Mouse (Mus musculus) forebrain, embryonic 15.5 days (tissue): ENCODE measurements around the gene Ercc6. TPM values are rescaled to one million over a fixed set of nuclear protein-coding genes. Genes with fewer than 3 reads are reported as not detected.

Experiments
- ATAC-seq: fragments of 200-750 bp; cut with Nextera tagmentation; replicated peaks from 2 replicates; pipeline ENCODE4 v1.8.0; 2017; ENCODE audit warnings: mild to moderate bottlenecking, moderate TSS enrichment, moderate library complexity
- H3K27ac ChIP-seq: fragments of 300-500 bp; sonication (generic); replicated peaks from 2 replicates; pipeline ENCODE4 v1.5.1; 2015; ENCODE audit warnings: mild to moderate bottlenecking, inconsistent platforms
- H3K27me3 ChIP-seq: fragments of 300-500 bp; sonication (generic); 2 replicates; pipeline ENCODE4 v1.6.1; 2015; ENCODE audit warnings: inconsistent platforms
- H3K36me3 ChIP-seq: fragments of 300-500 bp; sonication (generic); 2 replicates; pipeline ENCODE4 v1.6.1; 2015; ENCODE audit warnings: mild to moderate bottlenecking, inconsistent platforms
- H3K4me1 ChIP-seq: fragments of 300-500 bp; sonication (generic); 2 replicates; pipeline ENCODE4 v1.6.1; 2015; ENCODE audit warnings: inconsistent platforms
- H3K4me2 ChIP-seq: fragments of 300-500 bp; sonication (generic); replicated peaks from 2 replicates; pipeline ENCODE4 v1.6.1; 2015; ENCODE audit warnings: mild to moderate bottlenecking, inconsistent platforms
- H3K4me3 ChIP-seq: fragments of 300-500 bp; sonication (generic); 2 replicates; pipeline ENCODE4 v1.5.1; 2015; ENCODE audit warnings: mild to moderate bottlenecking, inconsistent platforms
- H3K9ac ChIP-seq: fragments of 300-500 bp; sonication (generic); replicated peaks from 2 replicates; pipeline ENCODE4 v1.6.1; 2015; ENCODE audit warnings: mild to moderate bottlenecking, inconsistent platforms
- H3K9me3 ChIP-seq: fragments of 300-500 bp; sonication (generic); 2 replicates; pipeline ENCODE4 v1.6.1; 2016; ENCODE audit warnings: inconsistent platforms
- WGBS: fragments of 180-500 bp; shearing (Covaris S2); methylation state at CpG from one replicate; pipeline ENCODE4 v1.1.7; 2015; ENCODE audit warnings: mixed read lengths; 5-methylcytosine and 5-hydroxymethylcytosine counted together
- polyA plus RNA-seq: library from polyadenylated mRNA; unstranded; fragments of >200 nt; fragmentation: Nextera tagmentation; extraction: Ambion mirVana; gene quantifications from 2 replicates; pipeline ENCODE4 v1.2.1, GENCODE M21; 2015

The Ercc6 gene
- polyA plus RNA-seq, 1 experiment from 2014 or later, result 28.5 TPM

- H3K4me3 ChIP-seq, result no peak overlapping the region
- H3K36me3 ChIP-seq, result peaks cover 59% of the 10 kb centered on the region
- no peaks in the 10 kb centered on the region for H3K27me3 ChIP-seq
- 93% methylated on average over 1 of the region's 1 CpGs for WGBS
- no peak overlapping the region for H3K27ac ChIP-seq
- no peak overlapping the region for H3K9ac ChIP-seq
- no peak overlapping the region for H3K4me2 ChIP-seq
- H3K4me1 ChIP-seq, result 0 out of 2 replicates have a peak, but pooled peaks cover 5% of the 10 kb centered on the region
- H3K9me3 ChIP-seq, result no peaks in the 10 kb centered on the region
- ATAC-seq, result no peak
Observed at GRCm38 (mm10) chr14:32524071-32524470, 10.8 kb downstream of the Ercc6 start.

GRCm38 (mm10) chr14:32525996-32526705, 12.8 kb downstream of the Ercc6 start:
- Histone ChIP-seq H3K4me3 (no peak overlapping the region), H3K27ac (no peak overlapping the region), H3K9me3 (no peaks in the 10 kb centered on the region), H3K4me2 (no peak overlapping the region), H3K4me1 (peaks cover 9% of the 10 kb centered on the region; the same call in 1 of the 2 replicates), H3K27me3 (no peaks in the 10 kb centered on the region), H3K36me3 (peaks cover 39% of the 10 kb centered on the region), H3K9ac (no peak overlapping the region)
- 73% methylated on average over 14 of the region's 14 CpGs for WGBS
- no peak for ATAC-seq

GRCm38 (mm10) chr14:32527211-32527610, 13.9 kb downstream of the Ercc6 start:
- H3K4me3 ChIP-seq, result no peak overlapping the region
- H3K4me1 ChIP-seq, result peaks cover 17% of the 10 kb centered on the region
- H3K9ac ChIP-seq, result no peak overlapping the region
- no peaks in the 10 kb centered on the region for H3K27me3 ChIP-seq
- H3K36me3 ChIP-seq, result peaks cover 31% of the 10 kb centered on the region; the same call in 1 of the 2 replicates
- no peak overlapping the region for H3K4me2 ChIP-seq
- no peak overlapping the region for H3K27ac ChIP-seq
- ATAC-seq, result no peak
- 94% methylated on average over 9 of the region's 9 CpGs for WGBS
- H3K9me3 ChIP-seq, result no peaks in the 10 kb centered on the region

- H3K36me3 ChIP-seq, result peaks cover 27% of the 10 kb centered on the region; the same call in 1 of the 2 replicates
- H3K4me2 ChIP-seq, result no peak overlapping the region
- H3K9me3 ChIP-seq, result no peaks in the 10 kb centered on the region
- no peaks in the 10 kb centered on the region for H3K27me3 ChIP-seq
- 93% methylated on average over 7 of the region's 7 CpGs for WGBS
- no peak overlapping the region for H3K27ac ChIP-seq
- H3K4me1 ChIP-seq, result peaks cover 21% of the 10 kb centered on the region
- H3K4me3 ChIP-seq, result no peak overlapping the region
- no peak for ATAC-seq
- H3K9ac ChIP-seq, result no peak overlapping the region
Observed at GRCm38 (mm10) chr14:32529036-32529435, 15.7 kb downstream of the Ercc6 start.

- Histone ChIP-seq H3K9me3 (no peaks in the 10 kb centered on the region), H3K27ac (no peak overlapping the region), H3K9ac (no peak overlapping the region), H3K4me1 (peaks cover 16% of the 10 kb centered on the region), H3K27me3 (no peaks in the 10 kb centered on the region), H3K4me2 (no peak overlapping the region), H3K4me3 (no peak overlapping the region), H3K36me3 (peaks cover 23% of the 10 kb centered on the region)
- WGBS, result 3% methylated on average over 2 of the region's 2 CpGs
- ATAC-seq, result no peak; the same call in 1 of the 2 replicates
Observed at GRCm38 (mm10) chr14:32530896-32531295, 17.6 kb downstream of the Ercc6 start.

- Histone ChIP-seq H3K27ac (no peak overlapping the region), H3K4me3 (no peak overlapping the region)
- peak; percentile 53; the same call in 1 of the 2 replicates for ATAC-seq
Observed at GRCm38 (mm10) chr14:32531371-32531770, 18.1 kb downstream of the Ercc6 start.

GRCm38 (mm10) chr14:32532381-32533147, 19.2 kb downstream of the Ercc6 start:
- H3K27ac ChIP-seq, result no peak overlapping the region; the same call in 1 of the 2 replicates
- 48% methylated on average over 7 of the region's 7 CpGs for WGBS

More at GRCm38 (mm10) chr14:32531371-32531770, 18.1 kb downstream of the Ercc6 start:
- peaks cover 20% of the 10 kb centered on the region for H3K4me1 ChIP-seq
- H3K9ac ChIP-seq, result no peak overlapping the region
- peaks cover 19% of the 10 kb centered on the region for H3K36me3 ChIP-seq
- no peaks in the 10 kb centered on the region for H3K9me3 ChIP-seq
- H3K27me3 ChIP-seq, result no peaks in the 10 kb centered on the region
- H3K4me2 ChIP-seq, result no peak overlapping the region
- 54% methylated on average over 3 of the region's 3 CpGs for WGBS

DNA sequence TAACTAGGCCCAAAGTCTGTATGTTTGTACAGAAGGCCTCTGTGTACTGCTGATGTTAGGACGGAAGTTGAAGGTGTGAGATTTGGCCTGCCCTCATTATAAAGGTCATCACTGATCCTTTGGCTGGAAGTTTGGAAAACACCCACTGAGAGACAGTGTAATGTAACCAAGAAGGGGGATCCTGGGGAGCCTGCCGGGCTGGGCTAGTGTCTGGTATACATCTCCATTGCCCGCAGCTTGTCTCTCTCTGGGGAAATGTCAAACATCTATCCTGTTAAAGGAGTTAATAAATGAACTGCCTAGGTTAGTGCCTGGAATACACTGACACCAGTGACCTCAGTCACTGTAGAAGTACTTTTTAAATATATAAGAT, 19.8 kb downstream of the Ercc6 start:
- 78% methylated on average over 3 of the region's 3 CpGs for WGBS
- ATAC-seq, result no peak
- Histone ChIP-seq H3K9me3 (no peaks in the 10 kb centered on the region), H3K4me1 (peaks cover 27% of the 10 kb centered on the region), H3K4me2 (no peak overlapping the region), H3K4me3 (no peak overlapping the region), H3K27me3 (no peaks in the 10 kb centered on the region), H3K36me3 (peaks cover 8% of the 10 kb centered on the region), H3K9ac (no peak overlapping the region), H3K27ac (no peak overlapping the region)

More at GRCm38 (mm10) chr14:32532381-32533147, 19.2 kb downstream of the Ercc6 start:
- H3K9ac ChIP-seq, result no peak overlapping the region
- no peaks in the 10 kb centered on the region for H3K27me3 ChIP-seq
- peaks cover 8% of the 10 kb centered on the region for H3K36me3 ChIP-seq
- H3K4me1 ChIP-seq, result peaks cover 27% of the 10 kb centered on the region
- 0 out of 2 replicates have a peak, but pooled peaks have one; percentile 41 for ATAC-seq
- no peak overlapping the region for H3K4me2 ChIP-seq
- H3K4me3 ChIP-seq, result no peak overlapping the region
- H3K9me3 ChIP-seq, result no peaks in the 10 kb centered on the region

- Histone ChIP-seq H3K9me3 (no peaks in the 10 kb centered on the region), H3K4me3 (no peak overlapping the region), H3K36me3 (peaks cover 8% of the 10 kb centered on the region), H3K4me2 (no peak overlapping the region), H3K27me3 (no peaks in the 10 kb centered on the region), H3K27ac (no peak overlapping the region), H3K4me1 (peaks cover 27% of the 10 kb centered on the region), H3K9ac (no peak overlapping the region)
- WGBS, result 94% methylated on average over 4 of the region's 4 CpGs
- no peak for ATAC-seq
Observed at GRCm38 (mm10) chr14:32533656-32534055, 20.3 kb downstream of the Ercc6 start.

DNA sequence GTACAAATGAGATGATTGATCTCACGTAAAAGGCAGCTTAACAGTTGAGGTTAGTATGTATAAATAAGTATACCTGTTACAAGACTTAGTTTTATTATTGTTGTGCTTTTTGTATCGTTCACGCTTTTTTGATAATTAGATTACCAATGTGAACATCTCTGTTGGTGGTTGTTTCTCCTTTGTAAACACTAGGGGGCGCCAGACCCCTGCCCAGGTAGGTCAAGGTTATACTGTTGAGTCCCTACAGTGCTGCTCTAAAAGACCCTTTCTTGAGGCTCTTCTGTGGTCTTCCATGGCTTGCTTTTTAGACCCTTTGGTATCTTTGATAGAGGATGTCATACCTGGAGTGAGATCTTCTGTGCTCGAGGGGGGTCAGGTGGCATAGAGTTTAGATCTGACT, 20.8 kb downstream of the Ercc6 start:
- Histone ChIP-seq H3K27ac (no peak overlapping the region), H3K4me3 (no peak overlapping the region), H3K36me3 (peaks cover 8% of the 10 kb centered on the region), H3K27me3 (no peaks in the 10 kb centered on the region), H3K9me3 (no peaks in the 10 kb centered on the region), H3K4me1 (peaks cover 27% of the 10 kb centered on the region), H3K4me2 (no peak overlapping the region), H3K9ac (no peak overlapping the region)
- WGBS, result 73% methylated on average over 5 of the region's 5 CpGs
- no peak for ATAC-seq

GRCm38 (mm10) chr14:32536763-32537162, 23.4 kb downstream of the Ercc6 start:
- 0 out of 2 replicates have a peak overlapping the region, but pooled peaks have one; percentile 38 for H3K27ac ChIP-seq
- peaks cover 19% of the 10 kb centered on the region for H3K4me1 ChIP-seq
- H3K4me3 ChIP-seq, result no peak overlapping the region
- ATAC-seq, result no peak
- H3K36me3 ChIP-seq, result peaks cover 12% of the 10 kb centered on the region
- WGBS, result 66% methylated on average over 9 of the region's 9 CpGs
- H3K27me3 ChIP-seq, result no peaks in the 10 kb centered on the region
- no peak overlapping the region for H3K4me2 ChIP-seq
- no peak overlapping the region for H3K9ac ChIP-seq
- no peaks in the 10 kb centered on the region for H3K9me3 ChIP-seq

- H3K4me1 ChIP-seq, result peaks cover 11% of the 10 kb centered on the region
- no peak overlapping the region for H3K4me2 ChIP-seq
- H3K36me3 ChIP-seq, result peaks cover 24% of the 10 kb centered on the region
- H3K27ac ChIP-seq, result no peak overlapping the region
- WGBS, result 93% methylated on average over 1 of the region's 1 CpGs
- H3K27me3 ChIP-seq, result no peaks in the 10 kb centered on the region
- no peak overlapping the region for H3K9ac ChIP-seq
- ATAC-seq, result no peak
- H3K9me3 ChIP-seq, result no peaks in the 10 kb centered on the region
- no peak overlapping the region for H3K4me3 ChIP-seq
Observed at GRCm38 (mm10) chr14:32538115-32538514, 24.8 kb downstream of the Ercc6 start.
